ENCODE assay signal across 10 mouse cellular contexts in genomic region chr17:11515619-11516018, GRCm38 (mm10).
"Had no signal": no experiment of that assay in that cellular context is flagged by ENCODE, and none has a peak within 500 bp of the region (broad histone marks: within the 10 kb centered on the region; RNA-seq: fewer than 3 reads in every experiment).

No protein-coding gene starts in this region.

- ATAC-seq: liver, embryonic 12.5 days; liver, postnatal 0 days; midbrain, embryonic 13.5 days; midbrain, embryonic 15.5 days; midbrain, embryonic 16.5 days had no signal

- DNase-seq: left cerebral cortex, postnatal 4 days; liver; liver, embryonic 13.5 days; liver, postnatal 0 days; lung, adult 2 months; midbrain, embryonic 14.5 days had no signal
